Mouse (Mus musculus) right cerebral cortex, postnatal 25 days (tissue): Measurements from ENCODE around the gene Rhbdf2.
A peak's percentile ranks its signal among the peaks of the same experiment; 100 is the strongest.

ENCODE experiments used
- DNase-seq: peaks from one replicate; pipeline ENCODE4 v3.0.0; 2022

Rhbdf2 gene

GRCm38 (mm10) chr11:116658238-116658637 lies 31.4 kb upstream of the Rhbdf2 start:
- no peak for DNase-seq

DNA sequence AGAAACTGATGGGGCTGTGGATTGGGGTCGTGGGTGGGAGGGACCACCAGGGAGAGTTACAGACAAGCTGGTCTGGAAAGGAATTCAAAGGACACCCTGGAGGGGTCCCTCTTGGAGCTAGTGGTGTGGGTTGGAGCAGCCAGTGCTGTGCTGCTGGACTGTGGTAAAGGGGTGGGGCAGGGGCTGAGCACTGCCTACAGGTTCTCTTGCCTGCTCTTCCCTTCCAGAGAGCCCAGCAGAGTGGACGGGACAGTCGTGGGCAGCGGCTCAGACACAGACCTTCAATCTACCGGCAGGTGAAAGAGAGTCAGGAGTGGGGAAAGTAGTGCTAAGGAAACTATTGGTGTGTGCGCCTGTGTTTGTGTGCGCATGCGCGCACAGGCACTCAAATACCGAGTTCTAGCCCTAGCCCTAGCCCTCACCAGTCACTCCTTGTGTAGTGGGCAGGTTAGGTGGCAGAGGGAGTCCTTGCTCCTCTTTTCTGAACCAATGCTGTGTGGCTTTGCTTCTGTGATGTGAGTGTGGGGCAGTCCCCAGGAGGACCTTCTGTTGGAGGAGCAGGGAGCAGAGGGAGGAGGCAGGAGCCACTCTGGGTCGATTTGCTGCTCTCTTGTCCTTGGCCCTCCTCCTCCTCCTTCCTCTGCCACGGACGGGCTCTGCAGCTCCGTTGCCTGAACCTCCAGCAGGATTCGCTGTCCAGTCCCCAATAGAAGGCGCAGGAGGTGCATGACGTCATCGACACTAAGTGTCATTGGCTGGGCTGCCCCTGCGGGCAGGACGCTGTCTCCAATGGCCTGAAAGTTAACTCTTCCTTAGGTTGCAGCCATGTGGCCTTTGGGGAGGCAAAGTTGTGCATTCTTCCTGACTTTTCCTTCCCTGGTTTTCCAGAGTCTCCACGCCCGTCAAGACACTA lies 30.7 kb upstream of the Rhbdf2 start:
- peak; percentile 86 for DNase-seq

DNA sequence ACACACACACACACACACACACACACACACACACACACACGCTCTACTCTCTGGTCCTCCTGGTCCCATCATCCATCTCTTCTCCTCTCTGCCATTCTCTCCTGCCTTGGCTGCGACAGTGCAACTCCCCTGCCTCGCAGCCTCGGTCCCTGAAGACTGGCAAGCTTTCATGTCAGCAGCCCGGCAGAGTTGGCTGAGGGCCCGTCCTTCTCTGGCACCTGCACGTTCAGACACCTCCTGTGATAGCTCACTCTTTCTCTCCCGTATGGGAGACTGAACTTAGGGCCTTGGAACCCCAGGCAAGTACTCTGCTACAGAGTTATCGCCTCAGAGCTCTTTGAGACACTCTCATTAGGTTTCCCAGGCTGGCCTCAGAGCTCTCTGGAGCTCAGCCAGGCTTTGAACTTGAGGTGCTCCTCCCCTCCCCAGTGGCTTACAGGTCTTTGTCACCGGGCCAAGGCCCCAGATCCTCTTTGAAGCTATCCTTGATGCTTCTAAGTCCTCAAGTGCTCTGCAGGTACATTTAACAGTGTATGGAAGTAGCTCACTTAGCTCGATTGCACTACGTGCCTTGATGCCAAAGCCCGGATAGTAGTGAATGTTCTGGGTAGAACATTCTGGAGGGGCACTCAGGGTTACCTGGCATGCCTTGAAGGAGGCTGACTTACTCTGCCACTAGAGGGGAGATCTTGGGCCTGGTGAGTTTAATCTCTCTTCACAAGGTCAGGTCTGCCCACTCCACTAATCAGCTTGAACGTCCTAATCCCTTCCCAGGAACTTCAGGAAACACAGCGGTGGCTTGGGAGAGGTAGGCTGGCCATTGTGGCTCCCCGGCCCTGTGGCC lies 29.8 kb upstream of the Rhbdf2 start:
- DNase-seq = no peak

DNA sequence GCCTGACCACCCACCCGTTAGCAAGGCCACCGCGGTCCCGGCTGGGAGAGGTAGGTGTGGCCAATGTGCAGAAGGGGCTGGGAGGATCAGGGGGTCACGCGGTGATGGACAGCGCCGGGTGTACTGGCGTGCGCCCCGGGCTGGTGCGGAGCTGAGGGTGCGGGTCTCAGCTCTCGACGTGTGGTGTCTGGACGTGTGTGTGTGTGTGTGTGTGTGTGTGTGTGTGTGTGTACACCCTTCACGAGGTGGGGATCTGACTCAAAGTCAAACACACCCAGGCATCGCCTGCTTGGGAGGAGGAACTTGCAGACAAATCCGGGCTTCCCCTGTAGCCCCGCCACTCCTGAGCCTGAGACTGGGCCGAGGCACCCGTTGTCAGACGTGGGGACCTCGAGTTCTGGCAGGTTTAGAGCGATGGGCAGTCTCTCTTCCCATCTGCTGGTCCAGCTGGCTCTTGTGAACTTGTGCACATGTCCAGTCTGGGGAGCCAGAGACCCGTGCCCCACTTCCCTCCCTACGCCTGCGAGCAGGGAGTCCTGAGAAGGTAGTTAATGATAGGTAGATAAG lies 27.5 kb upstream of the Rhbdf2 start, which contains the start of gene Cygb:
Cygb (minus strand) TSS at position 59 of the 567 bp plus-strand sequence.
- DNase-seq = peak; percentile 32

DNA sequence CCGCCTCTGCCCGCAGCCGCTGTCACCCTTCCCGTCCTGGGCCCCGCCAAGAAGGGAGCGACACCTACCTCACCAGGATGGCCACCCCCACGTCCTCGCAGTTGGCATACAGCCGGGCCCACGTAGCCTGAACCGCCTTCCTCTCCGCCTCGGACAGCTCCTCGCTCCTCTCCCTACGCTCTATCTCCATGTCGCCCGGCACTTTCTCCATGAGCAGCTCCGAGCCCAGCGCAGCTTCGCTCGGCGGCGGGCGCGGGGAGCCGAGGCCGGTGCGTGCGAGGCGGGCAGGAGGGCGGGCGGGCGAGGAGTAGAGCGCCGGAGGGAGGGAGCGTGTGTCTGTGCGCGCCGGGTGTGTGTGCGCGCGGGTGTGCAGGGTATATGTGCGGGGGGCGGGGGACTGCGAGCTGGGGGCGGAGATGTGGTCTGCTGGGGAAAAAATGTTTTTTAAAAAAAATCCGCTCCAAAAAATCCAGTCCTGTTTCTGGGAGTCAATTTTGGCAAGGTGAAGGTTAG lies 26.9 kb upstream of the Rhbdf2 start:
- DNase-seq = peak; percentile 76

DNA sequence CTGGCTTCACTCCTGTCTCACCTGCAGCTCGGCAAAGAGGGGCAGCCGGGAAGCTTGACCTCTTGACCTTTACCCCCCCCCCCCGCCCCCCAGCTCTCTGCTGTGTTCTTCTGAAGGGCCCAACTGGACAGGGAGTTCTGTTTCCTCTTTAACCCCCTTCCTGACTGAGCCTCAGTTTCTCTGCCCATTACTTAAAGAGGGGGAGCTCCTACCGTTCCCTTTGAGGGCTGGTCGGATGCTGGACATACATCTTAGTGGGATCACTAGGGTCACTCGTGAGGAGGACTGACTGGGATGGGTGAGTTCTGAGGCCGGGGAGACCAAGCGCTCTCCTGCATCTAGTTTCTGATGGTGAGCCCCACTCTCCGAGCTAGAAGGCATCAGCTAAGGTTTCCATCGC lies 26.4 kb upstream of the Rhbdf2 start, which contains the start of gene Prcd:
Prcd (plus strand) TSS at position 301 of the 400 bp plus-strand sequence.
- DNase-seq = no peak

GRCm38 (mm10) chr11:116652330-116653098 lies 25.7 kb upstream of the Rhbdf2 start:
- no peak for DNase-seq

GRCm38 (mm10) chr11:116651339-116651738 lies 24.5 kb upstream of the Rhbdf2 start:
- peak; percentile 70 for DNase-seq

DNA sequence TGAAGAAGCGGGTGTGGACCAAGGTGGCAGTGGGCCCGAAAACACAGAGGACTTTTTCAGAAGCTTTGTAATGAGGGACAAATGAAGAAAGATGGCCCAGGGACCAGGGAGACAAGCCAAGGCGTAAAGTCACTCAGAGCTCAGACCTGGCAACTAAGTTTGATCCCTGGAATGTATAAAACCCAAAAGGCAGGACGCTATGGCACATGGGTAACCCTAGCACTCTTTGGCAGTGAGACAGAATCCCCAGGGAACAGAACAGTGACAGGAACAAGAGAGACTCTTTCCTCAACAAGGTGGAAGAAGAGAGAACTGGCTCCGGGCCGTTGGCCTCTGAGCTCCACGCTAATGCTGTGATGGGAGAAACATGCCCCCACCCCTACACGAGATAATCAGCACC lies 24.0 kb upstream of the Rhbdf2 start:
- DNase-seq = no peak

- no peak for DNase-seq
These were observed 23.0 kb upstream of the Rhbdf2 start for GRCm38 (mm10) chr11:116649711-116650337.

DNA sequence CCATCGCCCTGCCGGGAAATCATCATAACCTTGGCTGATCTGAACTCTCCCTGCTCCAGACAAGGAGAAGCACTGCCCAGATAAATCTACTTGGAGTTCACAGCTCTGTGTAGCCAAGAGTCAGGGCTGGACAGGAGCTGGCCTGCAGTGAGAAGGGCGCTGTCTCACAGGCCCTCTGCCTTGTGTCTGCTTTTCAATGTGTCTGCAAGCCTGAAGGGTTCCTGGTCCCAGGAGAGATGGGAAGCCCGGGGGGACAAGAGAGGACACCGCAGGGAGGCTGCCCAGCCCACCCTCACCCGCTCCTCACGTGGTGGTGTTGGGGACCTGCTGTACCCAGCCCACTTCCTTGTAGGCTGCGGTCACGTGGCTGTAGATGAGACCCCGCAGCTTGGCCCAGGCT lies 22.2 kb upstream of the Rhbdf2 start:
- DNase-seq = no peak

DNA sequence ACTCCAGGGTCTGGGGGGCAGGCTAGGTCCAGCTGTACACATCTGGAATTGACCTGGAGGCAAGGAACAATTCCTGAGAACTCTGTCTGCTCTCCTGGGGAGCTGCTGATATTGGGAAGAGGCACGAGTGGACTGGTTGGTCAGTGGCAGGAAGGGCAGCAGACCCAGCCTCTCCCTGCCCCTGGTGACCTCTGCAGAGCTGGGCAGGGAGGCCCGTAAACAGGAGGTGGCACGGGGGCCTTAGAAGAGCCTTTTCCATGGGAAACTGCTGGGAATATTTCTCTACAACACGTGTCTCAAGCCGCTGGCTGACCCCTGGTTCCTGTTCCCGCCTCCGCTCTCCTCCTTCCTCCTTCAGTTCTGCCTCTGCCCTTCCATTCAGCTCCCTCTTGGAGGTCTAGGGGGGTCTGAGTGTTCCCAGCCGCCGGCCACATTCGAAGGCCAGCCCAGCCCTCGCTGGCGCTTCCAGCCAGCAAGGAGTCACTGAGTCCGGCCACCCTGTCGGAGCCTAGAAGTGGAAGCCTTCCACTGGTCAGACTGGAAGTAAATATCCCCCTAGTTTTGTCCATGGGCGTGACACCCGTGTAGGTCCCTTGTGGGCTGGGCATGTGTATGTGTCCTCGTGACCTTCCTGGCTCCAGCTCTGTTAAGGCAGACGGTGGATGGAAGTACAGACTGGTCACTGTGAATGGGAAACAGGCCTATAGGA lies 21.5 kb upstream of the Rhbdf2 start:
- no peak for DNase-seq

- DNase-seq = no peak
These were observed 20.6 kb upstream of the Rhbdf2 start for GRCm38 (mm10) chr11:116647340-116647991.

GRCm38 (mm10) chr11:116646771-116647170 lies 20.0 kb upstream of the Rhbdf2 start:
- no peak for DNase-seq

DNA sequence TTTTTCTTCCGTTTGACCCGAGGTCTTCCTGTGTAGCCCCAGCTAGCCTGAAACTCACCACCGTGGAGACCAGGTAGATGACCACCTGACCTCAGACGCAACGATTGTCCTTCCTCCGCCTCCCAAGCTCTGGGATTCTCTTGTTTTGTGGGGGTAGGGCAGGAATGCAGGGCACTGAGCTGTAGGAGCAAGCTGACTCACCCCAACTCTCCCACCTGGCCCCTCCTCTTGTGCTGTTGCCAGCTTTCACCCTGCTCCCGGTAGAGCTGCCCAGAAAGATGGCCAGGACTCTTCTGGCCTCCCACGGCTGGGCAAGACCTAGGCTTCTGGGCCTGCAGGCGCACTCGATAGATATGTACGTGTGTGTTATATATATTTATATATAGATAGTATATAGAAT lies 19.3 kb upstream of the Rhbdf2 start:
- DNase-seq = no peak

GRCm38 (mm10) chr11:116645446-116646110 lies 18.8 kb upstream of the Rhbdf2 start:
- no peak for DNase-seq

- DNase-seq = no peak
These were observed 17.6 kb upstream of the Rhbdf2 start for GRCm38 (mm10) chr11:116644225-116645112.

DNA sequence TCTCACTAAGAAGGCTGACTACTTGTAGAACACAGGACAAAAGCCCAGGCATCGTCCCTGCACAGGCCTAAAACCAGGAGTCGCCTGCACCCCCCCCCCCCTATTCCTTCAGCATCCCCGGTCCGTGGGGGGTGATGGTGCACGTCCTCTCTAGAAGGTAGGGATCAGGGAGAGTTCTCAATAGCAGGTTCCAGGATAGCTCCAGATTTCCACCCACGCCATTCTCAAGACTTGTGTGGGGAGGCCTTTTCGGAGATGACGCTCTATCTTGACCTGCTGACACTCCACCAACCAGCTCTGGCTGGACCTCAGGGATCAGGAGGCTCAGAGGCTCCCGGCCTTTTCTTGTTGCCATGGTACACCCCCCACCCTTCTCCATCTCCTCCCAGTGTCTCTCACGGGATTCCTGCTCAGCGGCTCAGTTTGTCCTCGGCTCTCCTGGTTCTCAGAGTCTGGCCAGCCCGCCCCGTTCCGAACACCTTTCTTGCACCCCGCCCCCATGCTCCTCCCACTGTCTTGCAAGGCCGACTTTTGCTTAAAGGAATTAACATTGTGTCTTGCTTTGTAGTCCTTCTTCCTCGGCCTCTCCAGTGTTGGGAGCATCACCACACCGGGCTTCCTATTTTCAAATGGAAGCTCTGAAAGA lies 16.9 kb upstream of the Rhbdf2 start:
- no peak for DNase-seq
